Mouse (Mus musculus) hindbrain, embryonic 11.5 days (tissue): ENCODE measurements around the gene CN725425. TPM values are rescaled to one million over a fixed set of nuclear protein-coding genes. Genes with fewer than 3 reads are reported as not detected.

Experiments
- ATAC-seq: fragments of 200-750 bp; cut with Nextera tagmentation; 2 replicates; pipeline ENCODE4 v1.8.0; 2017; ENCODE audit warnings: mild to moderate bottlenecking, moderate TSS enrichment, moderate library complexity; ENCODE audit not compliant: low FRiP score
- DNase-seq: peaks from one replicate; pipeline ENCODE4 v3.0.0-alpha.2; 2015; ENCODE audit warnings: low spot score
- H3K27ac ChIP-seq: fragments of 300-500 bp; sonication (generic); 2 replicates; pipeline ENCODE4 v1.5.1; 2014; ENCODE audit warnings: mild to moderate bottlenecking, low read depth, low read length
- H3K27me3 ChIP-seq: fragments of 300-500 bp; sonication (generic); 2 replicates; pipeline ENCODE4 v1.6.1; 2014; ENCODE audit warnings: mild to moderate bottlenecking, low read length, moderate library complexity, mixed read lengths; ENCODE audit not compliant: control insufficient read depth, insufficient read depth
- H3K36me3 ChIP-seq: fragments of 300-500 bp; sonication (generic); 2 replicates; pipeline ENCODE4 v1.6.1; 2014; ENCODE audit warnings: mild to moderate bottlenecking, low read length, moderate library complexity, mixed read lengths; ENCODE audit not compliant: control insufficient read depth, insufficient read depth
- H3K4me1 ChIP-seq: fragments of 300-500 bp; sonication (generic); replicated peaks from 2 replicates; pipeline ENCODE4 v1.6.1; 2014; ENCODE audit warnings: low read length, mixed read lengths; ENCODE audit not compliant: control insufficient read depth, insufficient read depth
- H3K4me2 ChIP-seq: fragments of 300-500 bp; sonication (generic); replicated peaks from 2 replicates; pipeline ENCODE4 v1.6.1; 2014; ENCODE audit warnings: mild to moderate bottlenecking, low read depth, low read length
- H3K4me3 ChIP-seq: fragments of 300-500 bp; sonication (generic); 2 replicates; pipeline ENCODE4 v1.5.1; 2014; ENCODE audit warnings: low read depth, low read length
- H3K9ac ChIP-seq: fragments of 300-500 bp; sonication (generic); 2 replicates; pipeline ENCODE4 v1.6.1; 2014; ENCODE audit warnings: low read depth, low read length
- H3K9me3 ChIP-seq: fragments of 300-500 bp; sonication (generic); 2 replicates; pipeline ENCODE4 v1.6.1; 2016; ENCODE audit warnings: low read length; ENCODE audit not compliant: control insufficient read depth
- WGBS: fragments of 180-500 bp; shearing (Covaris S2); extraction: QIAGEN DNeasy Blood & Tissue Kit; methylation state at CpG from one replicate; pipeline ENCODE4 v1.1.7; 2014; 5-methylcytosine and 5-hydroxymethylcytosine counted together
- polyA plus RNA-seq: library from polyadenylated mRNA; unstranded; fragments of >200 nt; fragmentation: Nextera tagmentation; extraction: Ambion mirVana; gene quantifications from 2 replicates; pipeline ENCODE4 v1.2.1, GENCODE M21; 2014

CN725425 gene
- polyA plus RNA-seq, 1 experiment from 2014 or later = not detected

DNA sequence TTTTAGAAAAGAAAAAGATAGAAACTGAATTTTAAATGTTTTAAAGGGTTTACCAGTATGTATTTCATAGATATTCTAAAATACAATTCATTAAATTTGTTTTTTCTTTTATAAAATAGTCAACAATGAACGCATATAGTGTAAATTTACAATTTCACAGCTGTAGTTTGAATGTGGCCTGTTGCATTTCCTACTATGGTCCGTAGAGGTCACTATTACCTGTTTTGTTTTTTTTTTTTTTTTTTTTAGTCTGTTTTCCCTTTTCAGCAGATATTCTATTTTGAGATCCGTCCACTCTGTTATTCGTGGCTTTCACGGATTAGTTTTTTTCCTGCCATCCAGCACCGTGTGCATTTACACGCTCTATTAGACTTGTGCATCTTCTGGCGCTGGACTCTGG is 53.7 kb downstream of the CN725425 start:
- Histone ChIP-seq H3K4me3 (no peak overlapping the region), H3K4me2 (no peak overlapping the region), H3K27ac (no peak overlapping the region), H3K4me1 (no peaks in the 10 kb centered on the region), H3K27me3 (no peaks in the 10 kb centered on the region), H3K36me3 (no peaks in the 10 kb centered on the region), H3K9me3 (no peaks in the 10 kb centered on the region), H3K9ac (no peak overlapping the region)
- DNase-seq (peak; percentile 15), ATAC-seq (no peak)
- 67% methylated on average over 8 of the region's 8 CpGs for WGBS

DNA sequence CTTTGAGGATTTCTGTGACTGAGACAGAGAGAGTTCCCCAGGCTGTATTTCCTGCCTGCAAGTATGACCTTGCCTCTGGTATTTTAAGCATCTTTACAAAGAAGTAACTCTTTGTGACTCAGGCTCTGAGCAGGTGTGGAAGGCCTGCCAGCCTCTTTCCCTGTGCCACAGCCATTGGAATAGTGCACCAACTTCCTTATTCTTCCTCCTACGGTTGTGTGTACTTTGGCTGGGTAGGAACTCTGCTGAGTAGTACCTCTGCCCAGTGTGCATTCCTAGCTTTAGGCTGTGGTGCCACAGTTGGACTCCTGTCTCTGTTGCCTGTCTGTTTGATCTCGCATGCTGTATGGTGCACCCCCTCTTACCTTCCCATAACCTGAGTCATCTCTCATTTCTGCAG is 56.0 kb downstream of the CN725425 start:
- H3K4me3 ChIP-seq = no peak overlapping the region
- no peaks in the 10 kb centered on the region for H3K36me3 ChIP-seq
- no peaks in the 10 kb centered on the region for H3K9me3 ChIP-seq
- WGBS = 95% methylated on average over 2 of the region's 2 CpGs
- no peaks in the 10 kb centered on the region for H3K4me1 ChIP-seq
- ATAC-seq (no peak), DNase-seq (no peak)
- H3K27ac ChIP-seq = no peak overlapping the region
- H3K4me2 ChIP-seq = no peak overlapping the region
- H3K27me3 ChIP-seq = no peaks in the 10 kb centered on the region
- H3K9ac ChIP-seq = no peak overlapping the region

- Histone ChIP-seq H3K4me1 (no peaks in the 10 kb centered on the region), H3K9ac (no peak overlapping the region), H3K36me3 (no peaks in the 10 kb centered on the region), H3K9me3 (no peaks in the 10 kb centered on the region), H3K4me3 (no peak overlapping the region), H3K27me3 (no peaks in the 10 kb centered on the region), H3K4me2 (no peak overlapping the region), H3K27ac (no peak overlapping the region)
- DNase-seq = no peak
- WGBS = 62% methylated on average over 11 of the region's 11 CpGs
- no peak for ATAC-seq
Observed at GRCm38 (mm10) chr15:91257140-91257539, 57.8 kb downstream of the CN725425 start.

DNA sequence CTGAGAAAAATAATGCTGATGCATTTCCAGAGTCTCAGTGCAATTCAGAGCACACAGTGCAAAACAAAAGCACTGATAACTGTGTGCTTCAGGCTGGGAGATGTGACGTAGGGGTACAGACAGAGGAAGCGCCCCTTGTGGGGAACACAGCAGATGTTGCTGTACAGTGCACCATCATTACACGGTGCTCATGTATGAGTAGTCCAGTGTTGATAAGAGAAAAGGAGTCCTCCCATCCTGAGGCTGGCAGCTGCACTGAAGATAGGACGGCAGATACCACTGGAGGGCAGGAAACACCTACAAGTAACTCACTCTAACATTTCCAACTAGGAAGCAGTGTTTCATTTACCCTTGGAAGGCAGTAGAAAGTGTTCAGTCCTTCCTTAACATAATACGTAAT is 61.3 kb downstream of the CN725425 start:
- 78% methylated on average over 5 of the region's 5 CpGs for WGBS
- Histone ChIP-seq H3K27me3 (no peaks in the 10 kb centered on the region), H3K4me3 (no peak overlapping the region), H3K9me3 (no peaks in the 10 kb centered on the region), H3K4me2 (no peak overlapping the region), H3K27ac (no peak overlapping the region), H3K9ac (no peak overlapping the region), H3K4me1 (no peaks in the 10 kb centered on the region), H3K36me3 (no peaks in the 10 kb centered on the region)
- DNase-seq = no peak
- no peak for ATAC-seq

GRCm38 (mm10) chr15:91263926-91264325 is 64.6 kb downstream of the CN725425 start:
- no peak overlapping the region for H3K4me3 ChIP-seq
- ATAC-seq (no peak), DNase-seq (no peak)
- no peaks in the 10 kb centered on the region for H3K4me1 ChIP-seq
- H3K9me3 ChIP-seq = no peaks in the 10 kb centered on the region
- no peaks in the 10 kb centered on the region for H3K36me3 ChIP-seq
- WGBS = 71% methylated on average over 1 of the region's 1 CpGs
- no peak overlapping the region for H3K9ac ChIP-seq
- no peaks in the 10 kb centered on the region for H3K27me3 ChIP-seq
- no peak overlapping the region for H3K4me2 ChIP-seq
- no peak overlapping the region for H3K27ac ChIP-seq

- ATAC-seq = no peak
- no peak overlapping the region for H3K4me3 ChIP-seq
- H3K27me3 ChIP-seq = no peaks in the 10 kb centered on the region
- no peaks in the 10 kb centered on the region for H3K36me3 ChIP-seq
- no peak overlapping the region for H3K4me2 ChIP-seq
- no peak for DNase-seq
- no peak overlapping the region for H3K27ac ChIP-seq
- WGBS = 89% methylated on average over 4 of the region's 4 CpGs
- no peaks in the 10 kb centered on the region for H3K4me1 ChIP-seq
- H3K9me3 ChIP-seq = no peaks in the 10 kb centered on the region
- H3K9ac ChIP-seq = no peak overlapping the region
Observed at GRCm38 (mm10) chr15:91268532-91268931, 69.2 kb downstream of the CN725425 start.

- Histone ChIP-seq H3K4me1 (no peaks in the 10 kb centered on the region), H3K9me3 (no peaks in the 10 kb centered on the region), H3K4me2 (no peak overlapping the region), H3K36me3 (no peaks in the 10 kb centered on the region), H3K27me3 (no peaks in the 10 kb centered on the region), H3K4me3 (no peak overlapping the region), H3K9ac (no peak overlapping the region), H3K27ac (no peak overlapping the region)
- ATAC-seq (no peak), DNase-seq (no peak)
- 70% methylated on average over 3 of the region's 3 CpGs for WGBS
Observed at GRCm38 (mm10) chr15:91275961-91276360, 76.7 kb downstream of the CN725425 start.

GRCm38 (mm10) chr15:91279571-91279970 is 80.3 kb downstream of the CN725425 start:
- Histone ChIP-seq H3K4me2 (no peak overlapping the region), H3K36me3 (no peaks in the 10 kb centered on the region), H3K9ac (no peak overlapping the region), H3K27me3 (no peaks in the 10 kb centered on the region), H3K4me1 (no peaks in the 10 kb centered on the region), H3K27ac (no peak overlapping the region), H3K4me3 (no peak overlapping the region), H3K9me3 (no peaks in the 10 kb centered on the region)
- ATAC-seq (no peak), DNase-seq (no peak)
- WGBS = 91% methylated on average over 5 of the region's 5 CpGs

DNA sequence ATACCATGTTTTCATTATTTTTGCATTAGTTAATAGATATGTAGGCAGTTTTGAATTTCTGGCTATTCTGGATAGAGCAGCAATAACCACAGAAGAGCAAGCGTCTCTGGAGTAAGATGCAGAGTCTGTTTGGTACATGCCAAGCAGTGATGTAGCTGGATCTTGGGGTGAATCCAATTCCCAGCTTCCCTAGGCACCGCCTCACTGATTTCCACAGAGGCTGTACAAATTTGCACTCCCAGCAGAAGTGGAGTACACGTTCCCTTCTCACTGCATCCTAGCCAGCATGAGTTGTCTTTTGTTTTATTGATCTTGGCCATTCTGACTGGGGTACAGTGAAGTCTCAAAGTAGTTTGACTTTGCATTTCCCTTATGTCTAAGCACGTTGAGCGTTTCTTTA is 82.2 kb downstream of the CN725425 start:
- ATAC-seq = no peak
- Histone ChIP-seq H3K36me3 (no peaks in the 10 kb centered on the region), H3K9me3 (no peaks in the 10 kb centered on the region), H3K27ac (no peak overlapping the region), H3K4me2 (no peak overlapping the region), H3K9ac (no peak overlapping the region), H3K27me3 (no peaks in the 10 kb centered on the region), H3K4me1 (no peaks in the 10 kb centered on the region), H3K4me3 (no peak overlapping the region)
- 91% methylated on average over 5 of the region's 5 CpGs for WGBS
- DNase-seq = no peak
